Mouse (Mus musculus): ENCODE data around the gene Zbtb2.

DNA sequence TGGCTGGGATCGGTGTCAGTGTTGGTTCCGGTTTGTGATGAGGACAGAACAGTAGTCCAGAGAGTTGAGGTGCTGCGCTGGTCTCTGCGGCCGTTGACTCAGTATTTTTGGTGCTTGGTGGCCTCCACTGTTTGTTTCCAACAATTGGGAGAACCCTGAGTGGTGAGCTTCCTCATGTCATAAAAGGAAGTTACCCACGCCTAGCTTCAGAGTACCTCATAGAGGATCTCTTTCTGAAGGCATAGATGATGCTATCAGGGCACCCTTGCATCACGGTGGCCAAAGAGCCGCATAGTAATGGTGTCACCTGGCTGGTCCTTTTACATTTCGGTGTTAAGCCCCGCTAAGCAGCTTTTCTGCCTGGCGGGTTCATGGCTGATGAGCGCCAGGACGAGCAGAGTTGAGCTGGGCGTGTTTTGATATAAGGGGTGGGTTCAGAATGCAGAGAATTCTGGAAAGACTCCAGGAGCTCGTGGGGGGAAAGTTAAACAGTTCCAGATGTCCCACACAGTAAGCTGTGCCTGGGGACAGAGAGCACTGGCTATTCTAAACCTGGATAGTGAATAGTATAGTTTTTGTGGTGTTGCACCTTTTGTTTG, 48.9 kb downstream of the Zbtb2 start:
- TF ChIP-seq TAL1 (conservative IDR thresholded peaks at IDR 0.05; ENCODE audit: low read depth, low read length) (no peak), CTCF (IDR thresholded peaks at IDR 0.05; ENCODE audit: low read depth, low read length) (no peak), POLR2AphosphoS5 (IDR thresholded peaks at IDR 0.05; ENCODE audit: insufficient replicate concordance, low read depth, low read length) (no peak)

Measured in G1E (cell line).